Mouse (Mus musculus) spleen, adult 2 months (tissue): Measurements from ENCODE around the gene N4bp2l2. TPM values are rescaled to one million over a fixed set of nuclear protein-coding genes. Genes with fewer than 3 reads are reported as not detected.

ENCODE experiments used
- DNase-seq, 2 experiments: peaks; one replicate each; pipeline versions ENCODE4 v3.0.0 to v3.0.0-alpha.2; 2012 to 2021; ENCODE audit warnings: low spot score in 2 of 2, low read depth in 1 of 2
- H3K27ac ChIP-seq: fragments of 200-500 bp; 2 replicates; pipeline ENCODE4 v1.5.1; 2012; ENCODE audit warnings: low read length, inconsistent platforms; ENCODE audit not compliant: insufficient read depth
- H3K27me3 ChIP-seq: fragments of 200-500 bp; 2 replicates; pipeline ENCODE4 v1.6.1; 2012; ENCODE audit warnings: mild to moderate bottlenecking, moderate library complexity, low read length, inconsistent platforms; ENCODE audit not compliant: control insufficient read depth, insufficient read depth
- H3K36me3 ChIP-seq: fragments of 200-500 bp; 2 replicates; pipeline ENCODE4 v1.6.1; 2012; ENCODE audit warnings: mild to moderate bottlenecking, low read length, inconsistent platforms; ENCODE audit not compliant: control insufficient read depth, insufficient read depth
- H3K4me1 ChIP-seq: fragments of 200-500 bp; 2 replicates; pipeline ENCODE4 v1.6.1; 2011; ENCODE audit warnings: inconsistent platforms; ENCODE audit not compliant: control insufficient read depth, insufficient read depth, insufficient read length
- H3K4me3 ChIP-seq: fragments of 200-500 bp; 2 replicates; pipeline ENCODE4 v1.5.1; 2011; ENCODE audit warnings: mild to moderate bottlenecking, inconsistent platforms; ENCODE audit not compliant: insufficient read depth, insufficient read length; ENCODE audit errors: extremely low read depth
- CTCF ChIP-seq: fragments of 200-500 bp; IDR thresholded peaks from 2 replicates; pipeline ENCODE4 v1.5.1; 2011; ENCODE audit warnings: mild to moderate bottlenecking, inconsistent platforms; ENCODE audit not compliant: insufficient read depth, insufficient read length, insufficient replicate concordance; ENCODE audit errors: extremely low read depth
- POLR2A ChIP-seq: fragments of 200-500 bp; IDR thresholded peaks from 2 replicates; pipeline ENCODE4 v1.6.1; 2011; ENCODE audit warnings: low read depth, low read length, inconsistent platforms
- WGBS: fragments of 180-500 bp; shearing (Covaris S2); methylation state at CpG from one replicate; pipeline ENCODE4 v1.1.7; 2018; 5-methylcytosine and 5-hydroxymethylcytosine counted together
- polyA plus RNA-seq: library from polyadenylated mRNA; depleted of rRNA; stranded (reverse); fragments of >200 nt; gene quantifications from 2 replicates; pipeline ENCODE4 v1.2.3, GENCODE M21; 2012

The N4bp2l2 gene
- polyA plus RNA-seq, 1 experiment: 4.4 TPM

DNA sequence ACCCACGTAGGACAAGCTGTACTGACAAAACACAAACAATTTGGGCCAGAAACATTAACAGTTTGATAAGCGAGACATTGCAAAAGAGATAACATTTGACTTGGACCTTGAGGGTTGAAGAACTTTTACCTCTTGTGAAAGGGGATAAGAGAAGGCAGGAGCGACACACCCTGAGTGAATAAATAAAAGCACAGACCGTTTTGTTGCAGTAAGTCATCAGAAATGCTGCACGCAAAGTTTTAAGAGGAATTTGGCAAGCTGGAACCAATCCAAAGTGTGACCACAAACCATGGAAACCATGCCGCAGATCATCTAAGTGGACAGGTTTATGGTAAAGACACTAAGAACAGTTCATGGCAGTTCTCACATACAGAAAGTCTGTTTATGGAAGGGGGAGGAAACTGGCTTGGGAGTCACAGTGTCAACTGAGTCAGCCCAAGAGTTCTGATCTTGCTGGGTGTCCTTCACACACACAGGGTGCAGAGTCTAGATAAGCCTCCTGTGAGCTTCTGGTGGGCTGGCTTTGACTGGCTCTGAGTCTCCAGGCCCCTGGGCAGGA is 87.3 kb downstream of the N4bp2l2 start:
- 50% methylated on average over 6 of the region's 6 CpGs for WGBS
- H3K36me3 ChIP-seq: peaks cover 8% of the 10 kb centered on the region; the same call in 1 of the 2 replicates
- no peak overlapping the region for H3K27ac ChIP-seq
- H3K4me3 ChIP-seq: no peak overlapping the region
- H3K27me3 ChIP-seq: no peaks in the 10 kb centered on the region
- DNase-seq: no peak
- TF ChIP-seq CTCF (no peak), POLR2A (no peak)
- no peaks in the 10 kb centered on the region for H3K4me1 ChIP-seq

GRCm38 (mm10) chr5:150576832-150577231 is 89.2 kb downstream of the N4bp2l2 start:
- Histone ChIP-seq H3K4me1 (no peaks in the 10 kb centered on the region), H3K4me3 (no peak overlapping the region), H3K27me3 (no peaks in the 10 kb centered on the region), H3K27ac (no peak overlapping the region), H3K36me3 (peaks cover 20% of the 10 kb centered on the region)
- WGBS: 94% methylated on average over 11 of the region's 11 CpGs
- DNase-seq: no peak
- TF ChIP-seq POLR2A (no peak), CTCF (no peak)

GRCm38 (mm10) chr5:150574885-150575284 is 91.1 kb downstream of the N4bp2l2 start:
- H3K36me3 ChIP-seq: peaks cover 21% of the 10 kb centered on the region
- H3K27me3 ChIP-seq: no peaks in the 10 kb centered on the region
- no peaks in the 10 kb centered on the region for H3K4me1 ChIP-seq
- no peak overlapping the region for H3K4me3 ChIP-seq
- 90% methylated on average over 5 of the region's 5 CpGs for WGBS
- no peak for TF ChIP-seq CTCF
- H3K27ac ChIP-seq: no peak overlapping the region
- no peak for DNase-seq

DNA sequence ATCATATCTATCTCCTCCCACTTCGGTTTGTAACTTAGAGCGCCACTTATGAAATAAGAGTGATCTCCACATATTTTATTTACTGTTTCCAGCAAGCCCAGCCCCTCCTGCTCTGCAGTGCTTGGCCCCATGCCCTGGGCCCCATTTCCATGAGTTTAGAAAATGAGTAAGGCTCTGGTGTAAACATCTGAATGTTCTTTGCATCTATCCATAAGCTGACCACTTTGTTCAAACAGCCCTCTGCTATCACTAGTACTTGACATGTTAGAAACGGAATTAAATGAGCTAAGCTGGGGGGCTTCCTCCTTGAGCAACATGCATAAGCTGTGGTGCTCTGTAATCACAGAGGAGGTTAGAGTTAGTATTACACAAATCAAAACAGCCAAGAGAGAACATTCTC is 91.6 kb downstream of the N4bp2l2 start:
- TF ChIP-seq POLR2A (no peak), CTCF (no peak)
- DNase-seq: no peak
- H3K27ac ChIP-seq: no peak overlapping the region
- H3K36me3 ChIP-seq: peaks cover 22% of the 10 kb centered on the region
- H3K4me1 ChIP-seq: no peaks in the 10 kb centered on the region
- 91% methylated on average over 3 of the region's 3 CpGs for WGBS
- H3K27me3 ChIP-seq: no peaks in the 10 kb centered on the region
- no peak overlapping the region for H3K4me3 ChIP-seq

DNA sequence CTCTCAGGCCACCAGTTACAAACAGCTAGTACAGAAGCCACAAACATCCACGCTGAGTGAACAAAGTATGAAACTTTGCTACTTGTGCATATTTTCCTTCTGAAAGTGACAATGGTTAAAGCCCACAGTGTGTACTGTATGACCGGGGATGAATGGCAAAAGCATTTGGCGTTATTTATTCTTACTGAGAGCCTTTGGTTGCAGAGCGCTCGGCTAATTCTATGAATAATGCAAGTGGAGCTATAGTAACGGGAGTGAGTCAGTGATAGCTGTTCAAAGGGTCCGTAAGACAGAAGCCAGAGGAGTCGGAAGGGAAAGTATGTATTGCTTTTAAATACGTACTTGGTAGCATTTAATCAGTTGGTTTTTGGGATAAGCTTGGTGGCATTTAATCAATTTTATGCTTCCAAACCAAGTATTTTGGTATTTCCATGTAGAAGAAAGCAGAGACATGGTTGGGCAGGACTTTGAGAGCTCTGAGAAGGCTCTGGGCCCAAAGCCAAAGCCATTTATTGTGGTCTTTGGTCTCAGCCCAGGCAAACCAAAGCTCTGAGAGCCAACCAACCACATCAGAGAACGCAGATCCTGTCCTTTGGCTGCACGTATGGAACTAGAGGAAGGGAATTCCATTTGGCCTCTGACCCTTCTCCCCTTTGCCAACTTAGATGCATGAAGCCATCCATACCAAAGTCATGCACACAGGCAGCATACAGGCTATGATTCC is 95.3 kb downstream of the N4bp2l2 start:
- DNase-seq: no peak
- H3K4me1 ChIP-seq: no peaks in the 10 kb centered on the region
- WGBS: 94% methylated on average over 11 of the region's 11 CpGs
- no peak overlapping the region for H3K4me3 ChIP-seq
- H3K36me3 ChIP-seq: peaks cover 28% of the 10 kb centered on the region
- no peaks in the 10 kb centered on the region for H3K27me3 ChIP-seq
- no peak overlapping the region for H3K27ac ChIP-seq
- TF ChIP-seq POLR2A: no peak

DNA sequence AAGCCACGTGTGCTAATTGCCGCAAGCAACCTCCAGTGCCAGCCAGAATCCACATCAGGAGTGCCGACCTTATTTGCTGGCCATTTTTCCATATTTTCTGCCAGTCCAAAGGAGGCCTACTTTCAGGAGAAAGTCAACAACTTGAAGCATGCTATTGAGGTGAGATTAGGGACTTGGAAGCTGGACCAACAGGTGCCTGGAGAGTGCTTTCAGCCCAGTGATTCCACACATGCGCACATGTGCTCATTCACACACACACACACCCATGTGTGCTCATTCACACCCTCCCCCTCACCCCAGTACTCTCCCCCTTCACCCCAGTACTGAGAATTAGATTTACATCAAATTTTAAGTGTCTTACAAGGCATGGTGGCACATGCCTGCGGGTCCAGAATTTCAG is 99.0 kb downstream of the N4bp2l2 start:
- H3K36me3 ChIP-seq: peaks cover 8% of the 10 kb centered on the region
- no peaks in the 10 kb centered on the region for H3K27me3 ChIP-seq
- 93% methylated on average over 5 of the region's 5 CpGs for WGBS
- no peaks in the 10 kb centered on the region for H3K4me1 ChIP-seq
- no peak for DNase-seq
- TF ChIP-seq CTCF (no peak), POLR2A (no peak)
- no peak overlapping the region for H3K27ac ChIP-seq
- no peak overlapping the region for H3K4me3 ChIP-seq

DNA sequence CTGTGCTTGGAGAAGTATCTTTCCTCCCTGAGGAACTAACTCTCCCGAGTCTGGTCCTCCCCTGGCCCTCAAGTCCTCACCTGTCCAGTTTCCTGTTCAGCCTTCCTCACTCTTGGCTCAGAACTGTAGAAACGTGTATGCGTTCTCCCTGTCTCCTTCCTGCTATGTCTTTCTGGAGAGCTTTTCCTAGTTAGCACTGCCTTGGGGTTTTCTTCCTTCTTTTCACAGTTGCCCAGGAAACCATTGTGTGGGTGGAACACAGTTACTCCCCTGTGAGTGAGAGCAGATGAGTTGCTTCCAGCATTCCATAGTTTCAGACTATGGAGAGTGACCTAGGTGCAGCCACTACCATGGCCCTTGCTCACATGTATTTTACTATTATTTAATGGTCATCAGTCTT is 99.8 kb downstream of the N4bp2l2 start:
- WGBS: 83% methylated on average over 3 of the region's 3 CpGs
- no peak for TF ChIP-seq POLR2A
- no peak for TF ChIP-seq CTCF
- H3K27me3 ChIP-seq: no peaks in the 10 kb centered on the region
- peaks cover 7% of the 10 kb centered on the region for H3K36me3 ChIP-seq
- no peak overlapping the region for H3K4me3 ChIP-seq
- H3K4me1 ChIP-seq: no peaks in the 10 kb centered on the region
- no peak overlapping the region for H3K27ac ChIP-seq
- DNase-seq: no peak
